Mouse (Mus musculus): Measurements from ENCODE around the gene Ski. TPM values are rescaled to one million over a fixed set of nuclear protein-coding genes. Genes with fewer than 3 reads are reported as not detected.
A peak's percentile ranks its signal among the peaks of the same experiment; 100 is the strongest.

Ski gene
- polyA plus RNA-seq, 1 experiment from 2014 or later: 9.7 TPM

- peaks cover 96% of the 10 kb centered on the region for H3K4me1 ChIP-seq
- peaks cover 39% of the 10 kb centered on the region for H3K36me3 ChIP-seq (replicated peaks)
- DNase-seq (ENCODE audit: extremely low spot score, low spot score): no peak
- H3K4me3 ChIP-seq: 0 out of 2 replicates have a peak overlapping the region, but pooled peaks have one; percentile 1
- 0 out of 2 replicates have a peak overlapping the region, but pooled peaks have one; percentile 27 for H3K27ac ChIP-seq
- H3K27me3 ChIP-seq (ENCODE audit: poor library complexity, severe bottlenecking): no peaks in the 10 kb centered on the region
- no peaks in the 10 kb centered on the region; the same call in 1 of the 2 replicates for H3K9me3 ChIP-seq
- 77% methylated on average over 12 of the region's 12 CpGs for WGBS
Observed at GRCm38 (mm10) chr4:155215773-155216630, 6.4 kb downstream of the Ski start.

- Histone ChIP-seq H3K36me3 (replicated peaks) (peaks cover 47% of the 10 kb centered on the region), H3K27me3 (ENCODE audit: poor library complexity, severe bottlenecking) (no peaks in the 10 kb centered on the region), H3K27ac (peak overlapping the region; percentile 42; the same call in 1 of the 2 replicates), H3K4me3 (no peak overlapping the region), H3K9me3 (no peaks in the 10 kb centered on the region; the same call in 1 of the 2 replicates), H3K4me1 (peaks cover 92% of the 10 kb centered on the region)
- no peak for DNase-seq (ENCODE audit: extremely low spot score, low spot score)
- 75% methylated on average over 9 of the region's 9 CpGs for WGBS
Observed at GRCm38 (mm10) chr4:155215203-155215602, 7.2 kb downstream of the Ski start.

DNA sequence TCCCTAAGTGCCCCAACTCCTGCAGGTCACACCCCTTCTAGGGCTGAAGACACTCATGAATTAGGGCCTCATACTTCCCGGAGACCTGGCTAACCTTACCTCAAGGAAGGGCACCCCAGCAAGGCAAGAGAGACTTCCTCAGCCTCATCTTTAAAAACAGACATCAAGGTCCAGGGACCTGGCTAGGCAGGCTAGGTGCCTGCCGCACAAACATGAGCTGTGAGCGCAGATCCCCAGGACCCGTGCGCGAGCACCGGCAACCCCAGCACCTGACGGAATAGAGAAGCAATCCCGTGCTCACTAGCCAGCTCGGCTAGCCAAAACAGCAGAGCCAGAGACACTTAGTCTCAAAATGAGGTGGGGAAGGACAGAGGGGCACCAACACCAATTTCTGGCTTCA is 7.6 kb downstream of the Ski start:
- Histone ChIP-seq H3K9me3 (no peaks in the 10 kb centered on the region; the same call in 1 of the 2 replicates), H3K4me1 (peaks cover 91% of the 10 kb centered on the region), H3K4me3 (peak overlapping the region; percentile 9; the same call in 1 of the 2 replicates), H3K27ac (peak overlapping the region; percentile 42; the same call in 1 of the 2 replicates), H3K27me3 (ENCODE audit: poor library complexity, severe bottlenecking) (no peaks in the 10 kb centered on the region), H3K36me3 (replicated peaks) (peaks cover 51% of the 10 kb centered on the region)
- WGBS: 82% methylated on average over 10 of the region's 10 CpGs
- DNase-seq (ENCODE audit: extremely low spot score, low spot score): no peak

GRCm38 (mm10) chr4:155214188-155214587 is 8.2 kb downstream of the Ski start:
- Histone ChIP-seq H3K36me3 (replicated peaks) (peaks cover 51% of the 10 kb centered on the region), H3K9me3 (no peaks in the 10 kb centered on the region; the same call in 1 of the 2 replicates), H3K27ac (peak overlapping the region; percentile 42), H3K4me3 (peak overlapping the region; percentile 9; the same call in 1 of the 2 replicates), H3K27me3 (ENCODE audit: poor library complexity, severe bottlenecking) (no peaks in the 10 kb centered on the region), H3K4me1 (peaks cover 91% of the 10 kb centered on the region)
- no peak for DNase-seq (ENCODE audit: extremely low spot score, low spot score)
- 76% methylated on average over 6 of the region's 6 CpGs for WGBS

- 79% methylated on average over 6 of the region's 6 CpGs for WGBS
- DNase-seq (ENCODE audit: extremely low spot score, low spot score): no peak
- Histone ChIP-seq H3K36me3 (replicated peaks) (peaks cover 47% of the 10 kb centered on the region), H3K4me3 (peak overlapping the region; percentile 0; the same call in 1 of the 2 replicates), H3K27me3 (ENCODE audit: poor library complexity, severe bottlenecking) (no peaks in the 10 kb centered on the region), H3K27ac (peak overlapping the region; percentile 42; the same call in 1 of the 2 replicates), H3K9me3 (no peaks in the 10 kb centered on the region; the same call in 1 of the 2 replicates), H3K4me1 (peaks cover 91% of the 10 kb centered on the region)
Observed at GRCm38 (mm10) chr4:155213752-155214054, 8.7 kb downstream of the Ski start.

DNA sequence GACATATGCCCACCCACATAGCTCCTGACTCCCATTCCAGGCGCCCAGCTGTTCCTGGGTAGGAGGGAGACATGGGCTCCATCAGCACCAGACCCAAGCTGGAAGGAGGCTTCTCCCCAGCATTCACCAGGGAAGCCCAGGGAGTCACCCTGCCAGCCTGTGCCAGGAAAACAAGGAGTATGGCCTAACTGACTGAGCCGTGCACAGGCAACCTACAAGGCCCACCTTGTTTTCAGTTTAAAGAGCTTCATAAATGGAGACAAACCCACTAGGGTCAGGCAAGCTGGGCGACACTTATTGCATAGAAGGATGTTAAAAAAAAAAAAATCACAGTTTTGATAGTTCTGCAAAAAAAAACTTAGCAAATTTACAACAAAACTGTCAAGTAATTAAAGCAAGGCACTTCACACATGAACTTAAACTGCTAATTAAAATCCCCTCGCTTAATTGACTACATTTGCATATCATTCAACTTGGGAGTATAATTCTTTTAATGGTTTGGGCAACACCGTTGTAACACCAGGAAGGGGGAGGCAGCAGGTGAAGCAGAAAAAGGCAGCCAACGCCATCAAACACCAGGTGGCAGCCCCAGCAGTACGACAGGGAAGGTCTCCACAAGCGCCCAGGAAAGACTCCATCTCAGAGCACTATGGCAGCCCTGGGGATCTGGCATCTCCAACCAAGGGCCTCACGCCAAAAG is 9.2 kb downstream of the Ski start:
- Histone ChIP-seq H3K4me3 (peak overlapping the region; percentile 0; the same call in 1 of the 2 replicates), H3K4me1 (peaks cover 91% of the 10 kb centered on the region), H3K9me3 (no peaks in the 10 kb centered on the region; the same call in 1 of the 2 replicates), H3K36me3 (replicated peaks) (peaks cover 42% of the 10 kb centered on the region), H3K27me3 (ENCODE audit: poor library complexity, severe bottlenecking) (no peaks in the 10 kb centered on the region), H3K27ac (no peak overlapping the region)
- 63% methylated on average over 9 of the region's 9 CpGs for WGBS
- DNase-seq (ENCODE audit: extremely low spot score, low spot score): no peak

DNA sequence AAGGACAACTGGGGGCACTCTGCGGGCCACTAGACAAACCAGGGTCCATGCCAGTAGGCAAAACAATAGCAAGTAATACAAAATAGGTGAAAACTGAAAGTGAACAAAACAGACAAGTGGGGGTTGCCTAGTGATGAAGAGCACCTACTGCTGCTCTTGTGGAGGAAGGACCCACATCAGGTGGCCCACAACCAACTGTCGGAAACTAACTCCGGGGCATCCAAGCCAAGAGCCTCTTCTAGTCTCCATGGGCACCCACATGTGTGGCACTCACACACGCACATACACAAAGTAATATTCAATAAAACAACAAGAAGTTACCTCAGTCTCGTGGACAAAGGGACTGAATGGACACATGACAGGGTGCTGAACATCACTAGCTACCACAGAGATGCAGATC is 12.9 kb downstream of the Ski start:
- Histone ChIP-seq H3K4me3 (no peak overlapping the region), H3K27me3 (ENCODE audit: poor library complexity, severe bottlenecking) (no peaks in the 10 kb centered on the region), H3K4me1 (peaks cover 86% of the 10 kb centered on the region), H3K36me3 (replicated peaks) (peaks cover 33% of the 10 kb centered on the region), H3K9me3 (no peaks in the 10 kb centered on the region; the same call in 1 of the 2 replicates), H3K27ac (no peak overlapping the region)
- 96% methylated on average over 5 of the region's 5 CpGs for WGBS
- DNase-seq (ENCODE audit: extremely low spot score, low spot score): no peak

DNA sequence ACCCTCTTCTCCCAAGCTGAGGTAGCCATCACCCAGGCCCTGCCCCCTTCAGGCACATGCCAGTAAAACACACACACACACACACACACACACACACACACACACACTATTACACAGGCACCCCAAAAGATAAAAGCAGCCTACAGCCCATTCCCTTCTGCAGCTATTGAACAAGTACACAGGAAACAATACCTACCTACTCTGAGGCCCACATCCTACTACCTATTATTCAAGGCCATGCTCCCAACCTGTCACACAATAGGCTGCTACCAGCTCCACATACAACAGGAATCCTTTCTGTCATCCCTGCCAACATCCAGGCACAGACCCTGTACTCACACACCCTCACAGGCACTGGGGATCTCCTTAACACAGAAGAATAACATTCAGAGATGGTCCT is 13.3 kb downstream of the Ski start:
- H3K9me3 ChIP-seq: no peaks in the 10 kb centered on the region; the same call in 1 of the 2 replicates
- DNase-seq (ENCODE audit: extremely low spot score, low spot score): no peak
- H3K27ac ChIP-seq: peak overlapping the region; percentile 75; the same call in 1 of the 2 replicates
- H3K4me1 ChIP-seq: peaks cover 86% of the 10 kb centered on the region
- H3K4me3 ChIP-seq: no peak overlapping the region
- H3K36me3 ChIP-seq (replicated peaks): peaks cover 37% of the 10 kb centered on the region
- H3K27me3 ChIP-seq (ENCODE audit: poor library complexity, severe bottlenecking): no peaks in the 10 kb centered on the region

DNA sequence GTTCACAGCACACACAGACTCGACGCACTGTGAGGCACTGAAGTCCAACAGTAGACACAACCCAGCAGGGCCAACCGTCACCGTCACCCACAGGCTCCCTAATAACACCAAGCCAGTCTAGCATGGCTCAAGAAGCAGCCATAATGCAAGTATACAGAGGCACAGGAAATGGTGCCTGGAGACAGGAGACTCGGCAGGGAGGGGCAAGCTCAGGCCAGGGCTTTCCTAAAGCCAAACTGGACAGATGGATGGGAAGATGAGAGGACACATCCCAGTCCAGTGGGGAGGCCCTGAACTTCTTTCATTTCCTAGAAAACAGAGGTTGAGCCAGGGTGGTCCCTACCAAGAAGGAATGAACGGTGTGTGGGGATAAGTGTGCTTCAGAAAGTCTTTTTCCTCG is 13.8 kb downstream of the Ski start:
- 62% methylated on average over 7 of the region's 7 CpGs for WGBS
- H3K4me1 ChIP-seq: peaks cover 84% of the 10 kb centered on the region
- H3K27me3 ChIP-seq (ENCODE audit: poor library complexity, severe bottlenecking): no peaks in the 10 kb centered on the region
- H3K36me3 ChIP-seq (replicated peaks): peaks cover 39% of the 10 kb centered on the region
- no peaks in the 10 kb centered on the region; the same call in 1 of the 2 replicates for H3K9me3 ChIP-seq
- no peak overlapping the region for H3K4me3 ChIP-seq
- H3K27ac ChIP-seq: peak overlapping the region; percentile 75
- no peak for DNase-seq (ENCODE audit: extremely low spot score, low spot score)

DNA sequence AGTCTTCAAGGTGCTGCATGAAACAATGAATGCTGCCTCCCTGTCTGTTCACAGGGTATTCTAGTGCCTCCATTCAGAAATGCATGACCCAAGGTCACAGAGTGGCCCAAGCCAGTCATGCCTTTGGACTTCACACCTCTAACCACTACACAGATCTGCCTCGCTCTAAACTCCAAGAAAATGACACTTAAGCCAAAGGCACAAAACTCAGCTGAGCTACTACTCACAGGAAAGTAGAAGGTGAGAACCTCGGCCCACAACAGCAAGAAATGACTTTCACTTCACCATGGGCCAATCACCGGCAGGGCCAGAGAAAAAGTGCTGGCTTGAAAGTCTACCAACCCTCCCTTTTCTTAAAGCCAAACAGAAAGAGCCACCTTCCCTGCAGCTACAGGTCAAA is 14.6 kb downstream of the Ski start:
- 58% methylated on average over 3 of the region's 3 CpGs for WGBS
- Histone ChIP-seq H3K4me3 (no peak overlapping the region), H3K27ac (peak overlapping the region; percentile 75), H3K9me3 (no peaks in the 10 kb centered on the region; the same call in 1 of the 2 replicates), H3K27me3 (ENCODE audit: poor library complexity, severe bottlenecking) (no peaks in the 10 kb centered on the region), H3K4me1 (peaks cover 84% of the 10 kb centered on the region), H3K36me3 (replicated peaks) (peaks cover 41% of the 10 kb centered on the region)
- no peak for DNase-seq (ENCODE audit: extremely low spot score, low spot score)

- 86% methylated on average over 7 of the region's 8 CpGs for WGBS
- peaks cover 85% of the 10 kb centered on the region for H3K4me1 ChIP-seq
- H3K4me3 ChIP-seq: no peak overlapping the region
- no peak overlapping the region for H3K27ac ChIP-seq
- H3K27me3 ChIP-seq (ENCODE audit: poor library complexity, severe bottlenecking): no peaks in the 10 kb centered on the region
- DNase-seq (ENCODE audit: extremely low spot score, low spot score): no peak
- H3K36me3 ChIP-seq (replicated peaks): peaks cover 31% of the 10 kb centered on the region
- H3K9me3 ChIP-seq: no peaks in the 10 kb centered on the region; the same call in 1 of the 2 replicates
Observed at GRCm38 (mm10) chr4:155206498-155206897, 15.9 kb downstream of the Ski start.

- H3K4me1 ChIP-seq: peaks cover 87% of the 10 kb centered on the region
- DNase-seq (ENCODE audit: extremely low spot score, low spot score): no peak
- peaks cover 25% of the 10 kb centered on the region for H3K36me3 ChIP-seq (replicated peaks)
- no peaks in the 10 kb centered on the region; the same call in 1 of the 2 replicates for H3K9me3 ChIP-seq
- H3K27ac ChIP-seq: no peak overlapping the region
- 85% methylated on average over 6 of the region's 6 CpGs for WGBS
- H3K27me3 ChIP-seq (ENCODE audit: poor library complexity, severe bottlenecking): no peaks in the 10 kb centered on the region
- H3K4me3 ChIP-seq: no peak overlapping the region
Observed at GRCm38 (mm10) chr4:155205919-155206318, 16.5 kb downstream of the Ski start.

Data from forebrain, embryonic 10.5 days (tissue).